In genomic region chr19:56998331-56998730, GRCm38 (mm10) we compare ENCODE assay signal across 11 mouse cellular contexts. TPM values are rescaled to one million over a fixed set of nuclear protein-coding genes. Genes with fewer than 3 reads are reported as not detected.
DNase-seq lines count a peak whose midpoint lies in the region; ATAC-seq lines count a peak whose summit lies in the region.
"Had no signal": no experiment of that assay in that cellular context is flagged by ENCODE, and none has a peak within 500 bp of the region (broad histone marks: within the 10 kb centered on the region; RNA-seq: fewer than 3 reads in every experiment).

No protein-coding gene starts in this region.

- 79% methylated on average over 4 of the region's 4 CpGs for WGBS in hindbrain, embryonic 12.5 days
- WGBS in hindbrain, embryonic 10.5 days, result 76% methylated on average over 4 of the region's 4 CpGs
- 66% methylated on average over 4 of the region's 4 CpGs for WGBS in embryonic facial prominence, embryonic 14.5 days
- 79% methylated on average over 4 of the region's 4 CpGs for WGBS in neural tube, embryonic 13.5 days

- no peak overlapping the region for H3K4me2 ChIP-seq in hindbrain, embryonic 12.5 days (replicated peaks)
- H3K4me2 ChIP-seq in embryonic facial prominence, embryonic 14.5 days (ENCODE audit: low read depth, low read length), result no peak overlapping the region
- H3K4me2 ChIP-seq in neural tube, embryonic 13.5 days, result no peak overlapping the region
- H3K4me2 ChIP-seq: liver, embryonic 13.5 days had no signal

- peak overlapping the region; percentile 70 for H3K27ac ChIP-seq in hindbrain, embryonic 12.5 days
- no peak overlapping the region for H3K27ac ChIP-seq in hindbrain, embryonic 10.5 days
- H3K27ac ChIP-seq in embryonic facial prominence, embryonic 14.5 days (replicated peaks; ENCODE audit: low read depth, low read length), result peak overlapping the region; percentile 59
- H3K27ac ChIP-seq in neural tube, embryonic 13.5 days (replicated peaks), result peak overlapping the region; percentile 52
- H3K27ac ChIP-seq: liver, embryonic 13.5 days had no signal

- DNase-seq in hindbrain, embryonic 10.5 days (ENCODE audit: low spot score), result no peak
- DNase-seq in embryonic facial prominence, embryonic 14.5 days (ENCODE audit: low spot score), result no peak
- DNase-seq in kidney, adult 8-10 months, result peak; percentile 77
- DNase-seq in spleen, postnatal 36 days (ENCODE audit: low spot score in 2 of 2), result no peak
- DNase-seq in ovary, adult 18-20 months (ENCODE audit: low spot score), result no peak
- no peak for DNase-seq in layer of hippocampus, adult 9-10 months (ENCODE audit: low spot score)
- DNase-seq: heart, postnatal 10 days; liver, embryonic 13.5 days had no signal

- H3K27me3 ChIP-seq in hindbrain, embryonic 12.5 days, result no peaks in the 10 kb centered on the region
- H3K27me3 ChIP-seq in hindbrain, embryonic 10.5 days (ENCODE audit: insufficient read depth, poor library complexity, severe bottlenecking), result peaks cover 4% of the 10 kb centered on the region; the same call in 1 of the 2 replicates
- H3K27me3 ChIP-seq in embryonic facial prominence, embryonic 14.5 days (replicated peaks; ENCODE audit: control insufficient read depth, insufficient read depth, low read length), result no peaks in the 10 kb centered on the region
- H3K27me3 ChIP-seq in neural tube, embryonic 13.5 days, result no peaks in the 10 kb centered on the region
- H3K27me3 ChIP-seq: liver, embryonic 13.5 days had no signal

- no peak overlapping the region for H3K4me3 ChIP-seq in hindbrain, embryonic 12.5 days
- no peak overlapping the region for H3K4me3 ChIP-seq in hindbrain, embryonic 10.5 days
- no peak overlapping the region for H3K4me3 ChIP-seq in embryonic facial prominence, embryonic 14.5 days (ENCODE audit: low read depth, low read length)
- H3K4me3 ChIP-seq in neural tube, embryonic 13.5 days, result no peak overlapping the region
- H3K4me3 ChIP-seq: erythroblast, embryonic 14.5 days; liver, embryonic 13.5 days had no signal

- peaks cover 33% of the 10 kb centered on the region for H3K4me1 ChIP-seq in hindbrain, embryonic 12.5 days
- H3K4me1 ChIP-seq in hindbrain, embryonic 10.5 days (replicated peaks), result peaks cover 63% of the 10 kb centered on the region
- peaks cover 16% of the 10 kb centered on the region for H3K4me1 ChIP-seq in embryonic facial prominence, embryonic 14.5 days (ENCODE audit: control insufficient read depth, insufficient read depth, low read length)
- H3K4me1 ChIP-seq in neural tube, embryonic 13.5 days (replicated peaks), result peaks cover 61% of the 10 kb centered on the region
- H3K4me1 ChIP-seq: liver, embryonic 13.5 days had no signal

- no peak for ATAC-seq in hindbrain, embryonic 12.5 days (ENCODE audit: low FRiP score)
- no peak for ATAC-seq in embryonic facial prominence, embryonic 14.5 days (ENCODE audit: low read depth)
- no peak for ATAC-seq in neural tube, embryonic 13.5 days (ENCODE audit: low read depth)

- no peak overlapping the region for H3K9ac ChIP-seq in hindbrain, embryonic 12.5 days
- H3K9ac ChIP-seq in embryonic facial prominence, embryonic 14.5 days (ENCODE audit: low read depth, low read length), result no peak overlapping the region
- H3K9ac ChIP-seq in neural tube, embryonic 13.5 days, result no peak overlapping the region
- H3K9ac ChIP-seq: liver, embryonic 13.5 days had no signal

- H3K36me3 ChIP-seq in hindbrain, embryonic 12.5 days, result no peaks in the 10 kb centered on the region
- no peaks in the 10 kb centered on the region for H3K36me3 ChIP-seq in hindbrain, embryonic 10.5 days
- H3K36me3 ChIP-seq in embryonic facial prominence, embryonic 14.5 days (ENCODE audit: control insufficient read depth, insufficient read depth, low read length), result no peaks in the 10 kb centered on the region
- no peaks in the 10 kb centered on the region for H3K36me3 ChIP-seq in neural tube, embryonic 13.5 days
- H3K36me3 ChIP-seq: liver, embryonic 13.5 days had no signal

- no peaks in the 10 kb centered on the region for H3K9me3 ChIP-seq in hindbrain, embryonic 12.5 days (replicated peaks)
- no peaks in the 10 kb centered on the region for H3K9me3 ChIP-seq in hindbrain, embryonic 10.5 days
- no peaks in the 10 kb centered on the region for H3K9me3 ChIP-seq in embryonic facial prominence, embryonic 14.5 days (ENCODE audit: control insufficient read depth, low read length)
- H3K9me3 ChIP-seq in neural tube, embryonic 13.5 days, result no peaks in the 10 kb centered on the region
- H3K9me3 ChIP-seq: liver, embryonic 13.5 days had no signal

RNA-seq across cellular contexts. Expression of gene Afap1l2, which starts 9.7 kb away (rescaled TPM):
- polyA plus RNA-seq in hindbrain, embryonic 12.5 days (2016; fragmentation: Nextera tagmentation; extraction: Ambion mirVana), result 8.1 and 9.1 TPM in 2 replicates
- polyA plus RNA-seq in hindbrain, embryonic 10.5 days (2016; fragmentation: Nextera tagmentation; extraction: Ambion mirVana), result 3.8 and 5.9 TPM in 2 replicates
- 10.8 and 11.5 TPM in 2 replicates for polyA plus RNA-seq in embryonic facial prominence, embryonic 14.5 days (2014; fragmentation: Nextera tagmentation; extraction: Ambion mirVana)
- polyA plus RNA-seq in neural tube, embryonic 13.5 days (2015; fragmentation: Nextera tagmentation; extraction: Ambion mirVana), result 17.7 and 18.7 TPM in 2 replicates
- polyA plus RNA-seq: erythroblast, embryonic 14.5 days had no signal

Comparison
In these comparisons a context has a peak if more than half of its experiments do, and no peak if none do; other contexts are left out.
1. DNase-seq: peak in kidney, adult 8-10 months (2 of 2); none in hindbrain, embryonic 10.5 days (single experiment), embryonic facial prominence, embryonic 14.5 days (single experiment), spleen, postnatal 36 days (0 of 2), ovary, adult 18-20 months (single experiment) and layer of hippocampus, adult 9-10 months (single experiment).